In genomic region chr14:31177715-31178114, GRCm38 (mm10) we compare ENCODE assay signal across 28 mouse cellular contexts. TPM values are rescaled to one million over a fixed set of nuclear protein-coding genes. Genes with fewer than 3 reads are reported as not detected.
"Had no signal": no experiment of that assay in that cellular context is flagged by ENCODE, and none has a peak within 500 bp of the region (broad histone marks: within the 10 kb centered on the region; RNA-seq: fewer than 3 reads in every experiment).

No protein-coding gene starts in this region.

- H3K9ac ChIP-seq: heart, embryonic 13.5 days; heart, embryonic 15.5 days; hindbrain, embryonic 12.5 days; hindbrain, embryonic 14.5 days; kidney, embryonic 15.5 days; limb, embryonic 13.5 days; limb, embryonic 15.5 days; liver, embryonic 12.5 days; liver, embryonic 14.5 days had no signal

- H3K4me2 ChIP-seq: heart, embryonic 11.5 days; heart, embryonic 13.5 days; heart, embryonic 15.5 days; hindbrain, embryonic 12.5 days; hindbrain, embryonic 14.5 days; kidney, embryonic 15.5 days; limb, embryonic 13.5 days; limb, embryonic 15.5 days; liver, embryonic 12.5 days had no signal

- H3K9me3 ChIP-seq: heart, embryonic 13.5 days; heart, embryonic 15.5 days; hindbrain, embryonic 10.5 days; hindbrain, embryonic 12.5 days; kidney, embryonic 15.5 days; limb, embryonic 13.5 days; limb, embryonic 15.5 days; liver, embryonic 12.5 days had no signal

- ATAC-seq: hindbrain, embryonic 16.5 days; inflammation-experienced regulatory T-cells, adult 6 months; intestine, embryonic 16.5 days; liver, embryonic 12.5 days had no signal

- H3K27me3 ChIP-seq: heart, embryonic 13.5 days; heart, embryonic 15.5 days; hindbrain, embryonic 12.5 days; kidney, embryonic 15.5 days; limb, embryonic 13.5 days; limb, embryonic 15.5 days; liver, embryonic 12.5 days had no signal

- H3K4me3 ChIP-seq: heart, adult 2 months; heart, embryonic 13.5 days; heart, embryonic 15.5 days; hindbrain, embryonic 10.5 days; hindbrain, embryonic 12.5 days; kidney, embryonic 15.5 days; limb, embryonic 13.5 days; limb, embryonic 15.5 days; liver, embryonic 12.5 days had no signal

- H3K27ac ChIP-seq: heart, adult 2 months; heart, embryonic 13.5 days; heart, embryonic 15.5 days; hindbrain, embryonic 10.5 days; hindbrain, embryonic 12.5 days; hindbrain, embryonic 14.5 days; kidney, embryonic 15.5 days; kidney, postnatal 0 days; limb, embryonic 13.5 days; limb, embryonic 15.5 days; liver, embryonic 12.5 days; liver, embryonic 14.5 days had no signal

- DNase-seq: gastrocnemius, postnatal 14 days; gastrocnemius, postnatal 36 days; heart, adult 2 months; heart, postnatal 14 days; heart, postnatal 4 days; kidney, adult 11 months; kidney, adult 2 months; kidney, adult 9 months; kidney, postnatal 14 days; kidney, postnatal 36 days; layer of hippocampus, postnatal 36 days; left cerebral cortex, postnatal 4 days had no signal

- H3K4me1 ChIP-seq: hindbrain, embryonic 10.5 days; hindbrain, embryonic 12.5 days; limb, embryonic 13.5 days; limb, embryonic 15.5 days had no signal

RNA-seq across cellular contexts. Expression of gene Tnnc1, which starts 30.4 kb away (rescaled TPM):
- polyA plus RNA-seq: inflammation-experienced regulatory T-cells, adult 6 months; liver, adult 2 months had no signal

RNA-seq across cellular contexts. Expression of gene Sema3g, which starts 39.9 kb away (rescaled TPM):
- polyA plus RNA-seq: inflammation-experienced regulatory T-cells, adult 6 months had no signal

RNA-seq across cellular contexts. Expression of gene Nt5dc2, which starts 46.9 kb away (rescaled TPM):
- polyA plus RNA-seq: inflammation-experienced regulatory T-cells, adult 6 months had no signal
